Mouse (Mus musculus): ENCODE data around the gene Rtn4.
"Not testable (repeated sequence)": the region's sequence is repeated elsewhere in the genome, so short reads cannot be mapped to it uniquely, and the experiment has no call there.

Rtn4 gene

DNA sequence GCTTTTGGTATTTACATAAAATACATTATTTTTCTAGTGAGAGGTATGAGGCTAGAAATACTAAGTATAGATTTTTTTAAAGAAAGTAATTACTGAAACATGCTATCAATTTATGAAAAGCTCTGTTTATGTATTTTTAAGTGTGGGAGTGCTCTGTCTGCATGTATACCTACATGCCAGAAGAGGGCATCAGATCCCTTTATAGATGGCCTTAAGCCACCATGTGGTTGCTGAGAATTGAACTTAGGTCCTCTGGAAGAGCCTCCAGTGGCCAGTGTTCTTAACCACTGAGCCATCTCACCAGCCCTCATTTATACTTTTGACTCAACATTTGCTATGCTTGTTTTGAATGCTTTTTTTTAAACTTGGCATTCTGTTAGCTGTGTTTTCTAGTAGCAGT is 16.8 kb downstream of the Rtn4 start:
- DNase-seq (ENCODE audit: low read depth, low spot score): no peak

GRCm38 (mm10) chr11:29714114-29714513 is 21.4 kb downstream of the Rtn4 start:
- no peak for DNase-seq (ENCODE audit: low read depth, low spot score)

GRCm38 (mm10) chr11:29714789-29715188 is 22.0 kb downstream of the Rtn4 start:
- DNase-seq (ENCODE audit: low read depth, low spot score): peak; percentile 73

GRCm38 (mm10) chr11:29715499-29715898 is 22.8 kb downstream of the Rtn4 start:
- no peak for DNase-seq (ENCODE audit: low read depth, low spot score)

DNA sequence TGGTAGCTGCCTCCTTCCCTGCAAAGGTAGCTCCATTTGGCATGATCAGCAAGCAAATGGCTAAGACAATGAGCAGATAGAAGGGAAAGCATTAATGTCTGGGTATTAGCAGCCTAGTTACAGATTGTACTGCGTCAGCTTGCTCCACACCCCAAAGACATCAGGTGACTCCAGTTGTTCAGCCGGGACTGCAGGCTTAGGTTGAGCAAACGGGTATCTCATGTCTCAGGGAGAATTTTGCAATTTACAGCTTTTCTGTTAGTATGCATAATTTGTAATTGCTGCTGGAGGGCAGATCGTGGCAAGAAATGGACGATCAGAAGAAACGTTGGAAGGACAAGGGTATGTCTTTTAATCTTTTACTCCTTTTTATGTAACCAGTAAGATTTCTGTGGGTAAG is 25.8 kb downstream of the Rtn4 start:
- peak; percentile 84 for DNase-seq (ENCODE audit: low read depth, low spot score)

DNA sequence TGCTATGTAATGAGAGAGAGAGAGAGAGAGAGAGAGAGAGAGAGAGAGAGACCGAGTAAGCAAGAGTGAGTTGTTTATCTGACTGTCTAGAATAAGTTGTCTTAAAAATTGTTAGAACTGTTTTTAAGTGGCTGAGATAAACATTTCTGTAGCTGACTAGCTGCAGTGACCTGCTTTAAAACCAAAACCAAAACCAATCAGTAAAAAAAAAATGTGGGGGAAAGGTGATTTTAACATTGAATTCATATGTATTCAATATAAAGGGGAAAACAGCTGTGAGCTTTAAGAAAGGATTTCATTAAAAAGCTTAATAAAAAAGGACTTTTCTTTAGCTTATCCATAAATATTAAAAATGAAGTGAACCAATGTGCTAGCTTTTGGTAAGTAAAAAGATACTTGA is 26.9 kb downstream of the Rtn4 start:
- no peak for DNase-seq (ENCODE audit: low read depth, low spot score)

DNA sequence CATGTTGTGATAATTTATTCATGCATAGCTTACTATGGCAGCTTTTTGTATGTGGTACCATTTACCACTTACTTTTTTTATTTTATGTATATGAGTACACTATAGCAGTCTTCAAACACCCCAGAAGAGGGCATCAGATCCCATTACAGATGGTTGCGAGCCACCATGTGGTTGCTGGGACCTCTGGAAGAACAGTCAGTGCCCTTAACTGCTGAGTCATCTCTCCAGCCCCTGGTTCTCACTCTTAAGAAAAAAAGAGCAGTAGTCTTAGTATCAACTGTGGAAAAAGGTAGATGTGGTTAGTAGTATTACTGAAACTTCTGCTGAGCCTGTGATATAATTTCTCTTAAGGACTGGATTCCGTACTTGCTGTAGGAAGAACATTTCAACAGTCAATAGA is 31.5 kb downstream of the Rtn4 start:
- no peak for DNase-seq (ENCODE audit: low read depth, low spot score)

DNA sequence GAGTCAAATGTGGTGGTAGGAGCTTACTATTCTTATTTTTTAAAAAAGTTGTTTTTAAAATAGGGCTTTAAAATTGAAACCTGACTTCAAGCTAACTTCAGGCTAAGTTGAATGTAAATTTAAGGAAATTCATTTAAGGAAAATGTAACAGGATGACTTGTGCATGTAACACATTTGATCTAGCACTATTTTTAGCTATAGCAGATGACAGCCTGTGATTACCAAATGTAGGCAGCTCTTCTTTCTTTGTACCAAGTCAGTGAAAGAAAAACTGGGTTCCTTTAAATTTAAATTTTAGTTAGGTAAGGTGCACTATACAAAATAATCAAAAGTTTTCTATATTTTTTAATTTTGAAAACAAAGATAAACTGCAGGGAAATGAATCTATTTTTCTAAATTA is 32.4 kb downstream of the Rtn4 start:
- DNase-seq (ENCODE audit: low read depth, low spot score): peak; percentile 76

- DNase-seq (ENCODE audit: low read depth, low spot score): no peak
Observed at GRCm38 (mm10) chr11:29725610-29726009, 32.9 kb downstream of the Rtn4 start.

GRCm38 (mm10) chr11:29727901-29728300 is 35.2 kb downstream of the Rtn4 start:
- no peak for DNase-seq (ENCODE audit: low read depth, low spot score)

GRCm38 (mm10) chr11:29739752-29740151 is 47.0 kb downstream of the Rtn4 start:
- DNase-seq (ENCODE audit: low read depth, low spot score): no peak

- DNase-seq (ENCODE audit: low read depth, low spot score): peak; percentile 40
Observed at GRCm38 (mm10) chr11:29744760-29745430, 52.1 kb downstream of the Rtn4 start.

DNA sequence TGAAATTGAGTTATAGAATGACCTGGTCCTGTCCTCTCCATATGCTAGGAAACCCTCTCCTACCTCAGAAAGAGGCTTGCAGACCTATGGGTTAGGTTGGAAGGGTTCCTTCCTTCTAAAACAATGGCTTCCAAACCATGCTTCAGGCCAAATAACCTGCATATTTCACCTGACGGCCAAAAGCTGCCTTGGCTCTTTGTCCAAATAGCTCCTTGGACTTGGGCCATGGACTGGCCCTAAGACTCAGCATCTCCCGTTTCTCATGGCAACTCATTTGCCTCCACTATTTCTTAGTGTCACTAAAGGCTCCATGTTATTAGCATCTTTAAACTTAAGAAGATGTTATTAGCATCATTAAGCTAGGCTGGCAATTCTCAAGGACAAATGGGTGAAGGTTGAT is 52.8 kb downstream of the Rtn4 start:
- DNase-seq (ENCODE audit: low read depth, low spot score): peak; percentile 55

- no peak for DNase-seq (ENCODE audit: low read depth, low spot score)
Observed at GRCm38 (mm10) chr11:29746203-29746602, 53.5 kb downstream of the Rtn4 start.

GRCm38 (mm10) chr11:29747365-29747764 is 54.6 kb downstream of the Rtn4 start:
- peak; percentile 70 for DNase-seq (ENCODE audit: low read depth, low spot score)

DNA sequence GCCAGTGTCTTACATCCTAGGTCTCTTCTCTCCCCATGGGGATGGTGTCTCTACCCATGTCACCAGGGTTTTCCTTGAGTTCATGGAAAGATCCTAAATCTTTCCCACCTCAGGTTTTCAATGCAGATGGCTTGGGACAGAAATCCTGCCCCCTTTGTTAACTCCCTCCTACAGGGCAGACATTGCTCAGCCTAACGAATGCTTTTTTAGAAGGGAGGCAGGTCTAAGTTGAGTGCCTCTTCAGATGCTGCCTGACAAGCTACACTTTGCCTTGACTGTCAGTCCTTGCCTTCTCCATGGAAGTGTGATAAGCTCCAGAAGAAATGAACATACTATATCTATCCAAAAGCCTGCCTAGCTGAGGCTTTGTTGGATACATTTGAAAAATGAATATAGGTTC is 55.1 kb downstream of the Rtn4 start:
- no peak for DNase-seq (ENCODE audit: low read depth, low spot score)

DNA sequence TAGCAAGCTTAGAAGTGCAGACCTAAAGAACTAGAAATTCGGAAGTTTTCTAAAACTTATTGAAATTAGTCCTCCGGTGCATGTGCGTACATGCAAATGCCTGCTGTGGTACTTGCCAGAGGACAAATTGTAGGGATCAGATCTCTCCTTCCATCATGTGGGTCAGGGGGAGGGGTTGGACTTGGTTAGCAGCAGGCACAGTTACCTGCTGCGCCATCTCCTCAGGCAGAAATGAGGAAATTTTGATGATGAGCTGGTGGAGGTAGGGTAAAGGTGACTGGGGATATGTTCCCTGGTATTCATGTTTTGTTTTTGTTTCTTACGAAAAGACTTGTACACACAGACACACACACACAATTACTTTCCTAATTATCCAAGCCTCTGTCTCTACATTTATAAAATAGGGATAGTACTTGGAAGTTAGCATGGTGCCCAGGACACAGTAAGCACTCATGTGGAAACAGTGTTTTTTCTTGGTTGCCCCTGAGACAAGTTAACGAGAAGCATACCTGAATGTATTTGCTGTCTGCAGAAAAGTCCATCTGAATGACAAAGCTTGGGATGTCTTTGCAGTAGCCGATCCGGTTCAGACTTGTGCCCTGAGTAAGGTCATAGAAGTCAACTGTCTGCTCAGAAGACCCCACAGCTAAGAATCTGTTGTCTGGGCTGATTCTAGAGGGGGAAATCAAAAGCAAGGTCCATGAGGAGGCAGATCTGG is 56.2 kb downstream of the Rtn4 start:
- no peak for DNase-seq (ENCODE audit: low read depth, low spot score)

GRCm38 (mm10) chr11:29749468-29749829 is 56.7 kb downstream of the Rtn4 start:
- peak; percentile 55 for DNase-seq (ENCODE audit: low read depth, low spot score)

DNA sequence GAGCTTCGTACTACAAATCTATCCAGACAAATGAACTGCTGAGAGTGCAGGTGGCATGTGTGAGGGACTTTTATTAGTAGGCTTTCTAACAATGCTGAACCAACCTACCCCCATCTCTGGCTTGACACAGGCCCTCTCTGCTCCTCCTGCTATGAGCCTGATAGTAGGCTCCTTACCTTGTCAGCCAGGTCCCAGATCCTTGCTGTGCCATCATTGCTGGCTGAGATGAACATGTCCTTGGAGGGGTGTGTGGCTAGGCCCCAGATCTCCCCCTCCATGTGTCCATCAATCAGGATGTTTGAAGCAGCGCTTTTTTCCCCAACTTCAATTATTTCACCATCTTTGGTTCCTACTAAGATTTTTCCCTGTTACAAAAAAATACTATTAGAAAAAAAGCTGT is 58.3 kb downstream of the Rtn4 start:
- DNase-seq (ENCODE audit: low read depth, low spot score): no peak

DNA sequence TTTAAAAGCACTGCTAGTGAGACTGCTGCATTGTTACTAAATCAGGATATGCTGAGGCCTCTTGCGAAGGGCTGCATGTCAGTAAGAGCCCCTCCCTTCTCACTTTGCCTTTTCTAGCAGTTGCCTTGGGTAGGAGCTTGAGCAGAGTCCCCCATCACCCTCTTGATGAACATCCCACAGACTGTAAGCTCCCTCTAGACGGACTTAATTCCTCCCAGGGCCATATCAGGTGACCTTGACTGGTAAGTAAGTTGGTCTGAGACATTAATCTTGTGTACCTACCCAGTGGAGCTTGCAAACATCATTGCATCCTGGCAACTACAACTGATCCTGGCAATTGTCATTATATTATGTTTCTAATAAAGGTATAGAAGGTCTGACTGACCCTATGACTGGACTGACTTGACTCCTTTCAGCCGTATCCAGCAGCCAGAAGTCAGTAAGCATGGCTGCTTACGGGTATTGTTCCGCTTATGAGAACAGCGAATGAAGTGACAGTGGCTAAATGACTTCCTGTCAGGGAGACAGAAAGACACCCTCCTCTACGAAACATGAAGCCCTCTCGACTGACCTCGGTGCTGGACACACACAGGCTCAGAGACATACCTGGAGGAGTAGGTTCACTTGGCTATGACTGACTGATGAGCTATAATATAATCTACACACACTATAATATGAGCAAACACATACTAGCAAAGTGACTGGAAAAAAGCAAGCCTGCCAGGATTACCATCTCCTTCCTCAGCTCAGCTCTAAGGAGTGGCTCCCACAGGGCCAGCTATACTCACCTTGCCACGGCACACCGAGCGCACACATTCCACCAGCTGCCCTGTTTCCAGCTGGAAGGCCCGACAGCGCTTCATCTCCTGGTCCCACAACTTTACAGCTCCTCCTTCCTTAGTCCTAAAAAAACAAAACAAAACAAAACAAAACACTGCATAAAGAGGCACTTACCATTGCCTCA is 59.2 kb downstream of the Rtn4 start:
- DNase-seq (ENCODE audit: low read depth, low spot score): no peak

- not testable (repeated sequence) for DNase-seq (ENCODE audit: low read depth, low spot score)
Observed at GRCm38 (mm10) chr11:29756007-29756406, 63.3 kb downstream of the Rtn4 start.

- DNase-seq (ENCODE audit: low read depth, low spot score): no peak
Observed at GRCm38 (mm10) chr11:29758617-29759016, 65.9 kb downstream of the Rtn4 start.
